Mouse (Mus musculus) embryonic fibroblast, embryonic 13.5 days (primary cell): ENCODE measurements at regions not wholly inside any gene's neighbourhood (a gene's known extent, or its start where the extent isn't known, plus 50 kb on each side); places are given as distances from the start of the nearest gene placed in this dataset.

ENCODE experiments used
- H3K27ac ChIP-seq: 2 replicates; pipeline ENCODE4 v1.5.1; 2012; ENCODE audit warnings: low read length, control low read depth, inconsistent platforms; ENCODE audit not compliant: insufficient read depth
- H3K4me1 ChIP-seq: 2 replicates; pipeline ENCODE4 v1.6.1; 2011; ENCODE audit warnings: low read length; ENCODE audit not compliant: control insufficient read depth, insufficient read depth
- H3K4me3 ChIP-seq: 2 replicates; pipeline ENCODE4 v1.5.1; 2011; ENCODE audit warnings: mild to moderate bottlenecking, control low read depth, low read length; ENCODE audit not compliant: insufficient read depth
- CTCF ChIP-seq: IDR thresholded peaks from 2 replicates; pipeline ENCODE4 v1.5.1; 2011; ENCODE audit warnings: mild to moderate bottlenecking, control low read depth, low read length, moderate library complexity, borderline replicate concordance; ENCODE audit not compliant: insufficient read depth
- POLR2A ChIP-seq: IDR thresholded peaks from 2 replicates; pipeline ENCODE4 v1.6.1; 2011; ENCODE audit warnings: low read depth, mild to moderate bottlenecking, control low read depth, low read length, moderate library complexity

DNA sequence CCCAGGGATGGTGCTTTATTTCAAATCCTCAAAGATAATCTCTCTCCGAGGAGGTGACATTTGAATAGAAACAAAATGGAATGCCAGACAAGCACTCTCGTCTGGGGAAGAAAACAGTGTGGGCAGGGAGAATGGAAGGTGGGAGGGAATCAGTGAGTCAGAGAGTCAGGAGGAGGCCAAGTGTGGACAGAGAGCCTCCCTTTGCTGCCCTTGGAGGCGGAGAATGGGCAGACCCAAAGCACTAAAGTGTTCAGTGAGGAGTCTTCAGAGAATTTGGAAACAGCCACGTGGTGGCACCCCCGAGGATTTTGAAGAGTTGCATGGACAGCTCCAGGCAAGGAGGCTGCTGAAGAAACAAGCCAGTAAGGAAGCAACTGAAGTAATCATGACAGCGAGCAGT is 367.2 kb downstream of the Pdcd6ip start:
- no peak for TF ChIP-seq POLR2A
- TF ChIP-seq CTCF = no peak
- no peak overlapping the region for H3K27ac ChIP-seq
- no peaks in the 10 kb centered on the region for H3K4me1 ChIP-seq
- H3K4me3 ChIP-seq = no peak overlapping the region

DNA sequence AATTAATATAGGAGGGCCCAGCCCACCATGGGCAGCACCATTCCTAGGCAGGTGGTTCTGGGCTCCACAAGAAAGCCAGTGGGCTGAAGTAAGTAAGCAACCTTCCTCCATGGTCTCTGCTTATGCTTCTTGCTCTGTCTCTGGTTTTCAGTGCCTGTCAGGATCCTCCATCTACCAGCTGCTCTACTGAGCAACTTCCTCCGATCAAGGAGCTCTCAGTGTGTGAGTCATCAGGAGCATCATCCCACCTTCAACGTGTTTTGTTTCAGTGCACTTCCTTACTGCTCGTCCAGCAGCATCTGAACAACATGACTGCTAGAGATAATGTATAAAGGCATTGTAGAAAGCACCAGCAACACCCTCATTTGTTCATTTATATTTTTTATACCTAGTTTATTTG is 368.0 kb downstream of the Pdcd6ip start:
- TF ChIP-seq POLR2A (no peak), CTCF (no peak)
- H3K4me1 ChIP-seq = no peaks in the 10 kb centered on the region
- H3K27ac ChIP-seq = no peak overlapping the region
- H3K4me3 ChIP-seq = no peak overlapping the region

DNA sequence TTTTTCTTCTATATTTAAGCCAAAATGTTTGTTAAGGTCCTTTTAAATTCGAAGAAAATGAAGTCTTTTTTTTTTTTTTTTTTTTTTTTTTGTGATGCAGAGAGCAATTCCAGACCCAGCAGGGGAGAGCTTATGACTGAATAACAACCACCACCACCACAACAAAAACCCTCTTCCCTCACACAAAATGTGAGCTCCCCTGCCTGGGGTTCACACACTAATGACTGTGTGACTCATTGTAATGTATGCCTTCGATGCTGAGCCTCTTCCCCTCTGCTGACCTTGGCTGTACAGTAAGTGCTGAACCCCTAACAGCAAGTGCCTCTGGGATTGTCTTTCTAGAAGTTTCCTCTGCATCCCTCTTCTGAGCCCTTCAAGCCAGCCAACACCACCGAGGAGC is 383.6 kb downstream of the Pdcd6ip start:
- Histone ChIP-seq H3K4me1 (no peaks in the 10 kb centered on the region), H3K4me3 (no peak overlapping the region), H3K27ac (no peak overlapping the region)
- no peak for TF ChIP-seq POLR2A
- no peak for TF ChIP-seq CTCF

DNA sequence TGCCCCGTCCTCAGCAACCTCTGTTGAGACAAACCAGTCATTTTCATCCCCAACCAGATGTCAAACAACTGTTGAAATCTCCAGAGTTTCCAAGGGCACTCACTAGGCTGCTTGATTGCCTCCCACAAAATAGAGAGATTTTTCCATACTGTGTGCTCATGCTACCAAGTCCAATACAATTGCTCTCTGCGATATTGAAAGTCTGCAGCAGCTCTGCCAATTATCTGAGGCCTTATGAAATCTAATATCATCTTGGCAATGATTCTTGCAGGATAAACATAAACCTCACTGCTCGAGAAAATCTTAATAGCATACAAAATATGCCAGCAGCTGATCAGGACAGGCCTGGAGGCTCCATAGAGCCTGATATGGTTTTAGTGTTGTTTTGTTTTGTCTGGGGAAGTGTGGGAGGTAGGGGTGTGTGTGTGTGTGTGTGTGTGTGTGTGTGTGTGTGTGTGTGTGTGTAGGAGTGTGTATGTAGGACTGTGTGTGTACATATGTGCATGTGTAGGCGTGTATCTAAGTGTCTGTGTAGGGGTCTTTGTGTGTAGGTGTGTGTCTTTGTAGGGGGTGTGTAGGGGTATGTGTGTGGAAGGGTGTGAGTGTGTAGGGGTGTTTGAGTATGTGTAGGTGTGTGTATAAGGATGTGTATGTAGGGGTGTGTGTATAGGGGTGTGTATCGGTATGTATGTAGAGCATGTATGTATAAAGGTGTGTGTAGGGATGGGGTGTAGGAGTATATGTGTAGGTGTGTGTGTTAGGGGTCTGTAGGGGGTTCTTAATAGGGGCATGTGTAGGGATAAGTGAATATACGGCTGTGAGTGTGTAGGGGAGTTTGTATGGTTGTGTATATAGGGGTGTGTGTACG is 398.1 kb downstream of the Pdcd6ip start:
- H3K27ac ChIP-seq = no peak overlapping the region
- no peaks in the 10 kb centered on the region for H3K4me1 ChIP-seq
- TF ChIP-seq CTCF = no peak
- no peak for TF ChIP-seq POLR2A
- no peak overlapping the region for H3K4me3 ChIP-seq

DNA sequence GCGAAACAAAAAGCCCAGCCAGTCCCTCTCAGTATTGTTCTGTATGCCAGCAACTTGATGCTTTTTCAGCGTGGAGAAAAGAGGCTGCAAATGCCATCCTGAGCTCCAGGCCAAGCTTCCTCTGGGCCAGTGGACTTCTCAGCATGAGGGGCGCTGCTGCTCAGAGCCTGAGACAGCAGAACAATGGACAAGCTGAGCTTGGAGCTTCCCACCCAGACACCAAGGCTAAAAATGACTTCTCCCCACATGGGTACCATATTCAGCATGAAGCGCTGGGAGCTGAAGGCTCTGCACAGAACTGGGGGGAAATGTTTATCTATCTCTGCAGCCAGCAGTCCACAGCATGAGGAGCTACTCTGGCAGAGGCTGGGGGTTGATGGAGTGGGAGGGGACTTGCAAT is 402.3 kb downstream of the Pdcd6ip start:
- Histone ChIP-seq H3K27ac (no peak overlapping the region), H3K4me1 (no peaks in the 10 kb centered on the region), H3K4me3 (no peak overlapping the region)
- no peak for TF ChIP-seq POLR2A
- no peak for TF ChIP-seq CTCF

DNA sequence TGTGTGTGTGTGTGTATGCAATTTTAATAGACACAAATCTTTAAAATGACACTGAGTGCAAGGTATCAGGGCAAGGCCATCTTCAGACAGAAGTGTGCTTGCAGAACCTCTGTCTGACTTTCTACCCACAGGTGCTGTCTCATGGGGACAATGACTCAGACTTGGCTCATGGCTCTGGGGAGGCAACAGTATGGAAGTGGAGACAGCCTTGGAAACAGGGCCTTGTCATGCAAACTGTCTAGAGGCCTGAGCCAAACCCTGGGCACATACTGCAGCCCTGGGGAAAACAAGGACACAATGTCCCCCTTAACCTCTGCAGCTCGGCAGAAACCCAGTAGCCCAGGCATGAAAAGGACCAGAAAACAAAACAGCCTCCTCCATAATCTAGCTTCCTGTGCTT is 405.6 kb downstream of the Pdcd6ip start:
- Histone ChIP-seq H3K4me3 (no peak overlapping the region), H3K4me1 (no peaks in the 10 kb centered on the region), H3K27ac (no peak overlapping the region)
- no peak for TF ChIP-seq CTCF
- TF ChIP-seq POLR2A = no peak

DNA sequence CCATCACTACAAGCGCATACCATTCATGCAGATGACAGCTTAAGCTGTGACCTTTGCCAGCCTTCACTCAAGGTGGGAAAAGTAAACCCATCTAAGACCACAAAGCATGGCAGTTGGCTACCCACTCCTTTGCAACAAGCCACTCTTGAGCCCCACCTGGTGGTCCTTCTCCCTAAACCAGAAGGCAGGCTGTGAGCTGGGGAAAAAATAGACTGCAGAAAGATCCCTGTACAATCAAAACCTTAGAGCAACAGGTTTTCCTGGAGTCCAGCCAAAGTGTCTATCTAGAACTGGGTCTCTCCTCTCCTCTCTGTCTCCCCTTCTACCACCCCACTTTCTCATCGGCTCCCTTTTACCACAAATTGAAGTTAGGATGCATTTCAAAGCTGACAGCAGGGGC is 407.2 kb downstream of the Pdcd6ip start:
- no peak for TF ChIP-seq CTCF
- no peak for TF ChIP-seq POLR2A

DNA sequence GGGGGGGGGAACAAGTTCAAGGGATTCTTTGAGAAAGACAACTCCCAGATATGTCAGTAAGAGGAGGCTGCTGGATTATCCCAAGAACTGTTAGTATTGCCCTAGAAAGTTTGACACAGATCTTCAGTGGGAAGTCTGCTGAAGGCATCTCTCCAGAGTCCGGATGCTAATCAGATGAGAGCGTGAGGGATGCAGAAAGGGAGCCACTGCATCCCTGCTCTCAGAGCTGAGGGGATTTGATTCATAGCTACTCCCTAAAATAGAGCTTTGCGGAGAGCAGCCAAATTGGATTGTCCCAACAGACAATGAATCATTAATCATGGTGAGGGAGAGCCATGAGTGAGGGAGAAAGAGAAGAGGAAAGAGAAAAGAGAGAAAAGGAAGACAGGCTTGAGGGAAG is 408.2 kb downstream of the Pdcd6ip start:
- TF ChIP-seq POLR2A (no peak), CTCF (no peak)
- Histone ChIP-seq H3K27ac (no peak overlapping the region), H3K4me3 (no peak overlapping the region), H3K4me1 (0 out of 2 replicates have a peak, but pooled peaks cover 8% of the 10 kb centered on the region)

More for the DNA sequence above, 407.2 kb downstream of the Pdcd6ip start:
- Histone ChIP-seq H3K4me3 (no peak overlapping the region), H3K27ac (no peak overlapping the region), H3K4me1 (0 out of 2 replicates have a peak, but pooled peaks cover 8% of the 10 kb centered on the region)

DNA sequence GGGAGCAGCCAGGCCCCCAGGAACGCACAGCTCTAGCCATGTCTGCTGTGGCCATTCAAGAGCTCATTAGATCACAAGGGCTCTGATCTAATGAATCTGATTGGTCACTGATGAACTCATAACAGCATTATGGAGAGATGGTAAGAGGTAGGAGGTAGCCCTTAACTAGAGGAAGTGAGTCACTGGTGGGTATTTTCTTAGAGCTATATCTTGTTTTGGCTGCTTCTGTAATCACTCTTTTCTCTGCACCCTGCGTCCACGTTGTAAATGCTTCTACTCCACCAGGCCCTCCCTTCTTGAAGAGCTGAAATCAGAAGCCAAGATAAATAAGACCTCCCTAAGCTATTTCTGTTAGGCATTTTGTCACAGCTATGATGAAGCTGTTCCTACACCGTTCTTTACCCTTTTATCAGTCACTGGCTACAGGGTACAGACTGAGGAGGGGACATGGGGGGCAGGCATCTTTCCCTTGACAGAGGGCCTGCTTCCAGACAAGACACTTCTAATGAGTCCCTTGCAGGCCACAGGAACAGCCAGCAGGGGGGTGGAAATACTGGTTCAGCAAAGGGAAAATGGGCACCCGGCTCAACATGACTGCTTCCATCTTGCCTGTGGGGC is 412.1 kb downstream of the Pdcd6ip start:
- no peak for TF ChIP-seq POLR2A
- TF ChIP-seq CTCF = no peak
- Histone ChIP-seq H3K4me1 (0 out of 2 replicates have a peak, but pooled peaks cover 8% of the 10 kb centered on the region), H3K4me3 (no peak overlapping the region), H3K27ac (peak overlapping the region; percentile 54; the same call in 1 of the 2 replicates)

DNA sequence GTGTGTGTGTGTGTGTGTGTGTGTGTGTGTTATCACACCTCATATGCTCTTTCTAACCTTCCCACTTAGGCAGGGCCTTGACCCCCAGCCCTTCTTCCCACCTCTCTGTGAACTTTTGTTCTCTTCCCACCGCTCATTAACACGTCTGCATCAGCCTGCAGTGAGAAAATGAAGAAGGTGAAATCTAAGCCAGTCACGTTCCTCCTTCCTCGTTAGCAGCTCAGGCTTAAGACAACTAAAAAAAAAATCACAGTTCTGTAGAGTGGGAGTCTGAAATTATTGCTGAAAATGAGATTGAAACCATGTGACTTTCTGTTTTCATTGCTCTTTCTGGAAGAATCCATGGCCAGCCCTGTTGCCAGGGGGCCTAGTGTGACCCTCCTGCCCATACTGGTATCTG is 420.7 kb downstream of the Pdcd6ip start:
- no peak for TF ChIP-seq CTCF
- no peak for TF ChIP-seq POLR2A
- no peak overlapping the region for H3K27ac ChIP-seq
- H3K4me1 ChIP-seq = no peaks in the 10 kb centered on the region
- H3K4me3 ChIP-seq = no peak overlapping the region
